Mouse (Mus musculus): ENCODE data around the gene Hdac7.

GRCm38 (mm10) chr15:97824042-97824441, 20.3 kb downstream of the Hdac7 start:
- TF ChIP-seq GATA1 (IDR thresholded peaks at IDR 0.05; ENCODE audit: borderline replicate concordance, low read length): no peak
- no peak for TF ChIP-seq CTCF (IDR thresholded peaks at IDR 0.05; ENCODE audit: low read depth, low read length)
- TF ChIP-seq TAL1 (conservative IDR thresholded peaks at IDR 0.05; ENCODE audit: low read depth, low read length): no peak
- TF ChIP-seq POLR2AphosphoS5 (IDR thresholded peaks at IDR 0.05; ENCODE audit: insufficient replicate concordance, low read depth, low read length): no peak
